Mouse (Mus musculus): ENCODE measurements at regions not wholly inside any gene's neighbourhood (a gene's known extent, or its start where the extent isn't known, plus 50 kb on each side); places are given as distances from the start of the nearest gene placed in this dataset.
A peak's percentile ranks its signal among the peaks of the same experiment; 100 is the strongest.

- no peak for DNase-seq (ENCODE audit: low spot score in 2 of 2)
Measured at GRCm38 (mm10) chr4:114716703-114717102, 104.8 kb upstream of the Gm12830 start.

- no peak for DNase-seq (ENCODE audit: low spot score in 2 of 2)
Measured at GRCm38 (mm10) chr4:114720696-114721095, 100.8 kb upstream of the Gm12830 start.

GRCm38 (mm10) chr4:114721386-114721785 lies 100.1 kb upstream of the Gm12830 start:
- no peak for DNase-seq (ENCODE audit: low spot score in 2 of 2)

GRCm38 (mm10) chr4:114728235-114729000 lies 93.1 kb upstream of the Gm12830 start:
- DNase-seq (ENCODE audit: low spot score in 2 of 2) = peak in 1 of 2 experiments; percentile 5

GRCm38 (mm10) chr4:114733256-114734004 lies 88.1 kb upstream of the Gm12830 start:
- no peak for DNase-seq (ENCODE audit: low spot score in 2 of 2)

GRCm38 (mm10) chr4:114738903-114739667 lies 82.4 kb upstream of the Gm12830 start:
- DNase-seq (ENCODE audit: low spot score in 2 of 2) = no peak

GRCm38 (mm10) chr4:114748131-114748530 lies 73.4 kb upstream of the Gm12830 start:
- DNase-seq (ENCODE audit: low spot score in 2 of 2) = no peak

GRCm38 (mm10) chr4:114759837-114760236 lies 61.7 kb upstream of the Gm12830 start:
- no peak for DNase-seq (ENCODE audit: low spot score in 2 of 2)

GRCm38 (mm10) chr4:114766643-114767393 lies 54.7 kb upstream of the Gm12830 start:
- no peak for DNase-seq (ENCODE audit: low spot score in 2 of 2)
